Mouse (Mus musculus) ES-Bruce4 (cell line): ENCODE measurements around the gene E330034G19Rik. TPM values are rescaled to one million over a fixed set of nuclear protein-coding genes. Genes with fewer than 3 reads are reported as not detected.

Source experiments
- H3K27ac ChIP-seq: 2 replicates; pipeline ENCODE4 v1.5.1; 2012; ENCODE audit warnings: low read length, inconsistent platforms; ENCODE audit not compliant: insufficient read depth
- H3K27me3 ChIP-seq: 2 replicates; pipeline ENCODE4 v1.6.1; 2012; ENCODE audit warnings: mild to moderate bottlenecking, low read length, inconsistent platforms; ENCODE audit not compliant: control insufficient read depth, poor library complexity, insufficient read depth, severe bottlenecking
- H3K36me3 ChIP-seq: 2 replicates; pipeline ENCODE4 v1.6.1; 2012; ENCODE audit warnings: inconsistent platforms, mild to moderate bottlenecking, low read length, moderate library complexity; ENCODE audit not compliant: control insufficient read depth, poor library complexity, insufficient read depth, severe bottlenecking
- H3K4me1 ChIP-seq: one replicate; pipeline ENCODE4 v1.8.1; 2011; ENCODE audit warnings: low read length; ENCODE audit not compliant: control insufficient read depth, insufficient read depth
- H3K4me3 ChIP-seq: 2 replicates; pipeline ENCODE4 v1.5.1; 2011; ENCODE audit warnings: low read depth, mild to moderate bottlenecking, low read length
- H3K9ac ChIP-seq: 2 replicates; pipeline ENCODE4 v1.6.1; 2012; ENCODE audit warnings: low read depth, mild to moderate bottlenecking, inconsistent platforms; ENCODE audit not compliant: poor library complexity, severe bottlenecking
- H3K9me3 ChIP-seq: replicated peaks from 2 replicates; pipeline ENCODE4 v1.6.1; 2012; ENCODE audit warnings: mild to moderate bottlenecking, low read length, inconsistent platforms; ENCODE audit not compliant: control insufficient read depth, poor library complexity, insufficient read depth, severe bottlenecking
- CTCF ChIP-seq: IDR thresholded peaks from one replicate; pipeline ENCODE4 v1.8.1; 2011; ENCODE audit warnings: low read depth, low read length
- EP300 ChIP-seq: IDR thresholded peaks from 2 replicates; pipeline ENCODE4 v1.6.1; 2011; ENCODE audit warnings: low read depth, low read length; ENCODE audit not compliant: insufficient read depth
- POLR2A ChIP-seq: IDR thresholded peaks from one replicate; pipeline ENCODE4 v1.8.1; 2011; ENCODE audit warnings: low read length; ENCODE audit not compliant: insufficient read depth
- polyA plus RNA-seq: library from polyadenylated mRNA; stranded (reverse); fragments of >200 nt; gene quantifications from 2 replicates; pipeline ENCODE4 v1.2.4, GENCODE M21; 2011; ENCODE audit warnings: low read depth; ENCODE audit not compliant: missing spikeins, insufficient read depth, insufficient read length

Gene E330034G19Rik
- polyA plus RNA-seq, 1 experiment = not detected

DNA sequence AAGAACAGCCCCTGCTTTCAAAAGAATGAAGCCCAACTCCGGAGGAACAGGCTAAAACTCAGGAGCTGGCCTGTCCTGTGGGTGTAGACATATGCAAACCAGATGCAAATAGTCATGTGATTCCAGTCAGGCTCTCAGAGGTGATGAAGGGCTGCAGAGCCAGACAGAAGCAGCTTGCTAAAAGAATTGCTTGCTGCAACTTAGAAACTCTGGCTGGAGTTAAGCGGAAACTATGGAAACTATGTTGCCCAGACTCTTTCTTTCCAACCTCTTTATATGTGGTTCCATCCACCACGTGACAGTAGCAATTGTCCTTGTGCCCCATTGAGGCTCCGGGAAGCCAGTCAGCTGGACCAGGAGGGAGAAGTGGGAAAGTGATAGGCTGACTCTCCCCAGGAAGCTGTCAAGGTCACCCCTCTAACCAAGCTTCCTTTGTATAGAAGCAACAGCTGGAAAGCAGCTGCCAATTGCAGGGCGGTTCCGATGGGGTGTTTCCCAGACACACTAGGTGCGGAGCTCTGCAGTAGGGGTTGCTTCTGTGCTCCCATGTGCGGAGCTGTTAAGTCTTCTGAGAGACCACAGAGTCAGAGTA is 39.3 kb upstream of the E330034G19Rik start:
- H3K27me3 ChIP-seq = no peaks in the 10 kb centered on the region
- no peak overlapping the region for H3K4me3 ChIP-seq
- peaks cover 4% of the 10 kb centered on the region for H3K4me1 ChIP-seq
- no peaks in the 10 kb centered on the region for H3K9me3 ChIP-seq
- TF ChIP-seq CTCF (no peak), POLR2A (peak; percentile 8), EP300 (peak; percentile 93)
- H3K36me3 ChIP-seq = no peaks in the 10 kb centered on the region
- H3K27ac ChIP-seq = peak overlapping the region; percentile 97
- peak overlapping the region; percentile 23; the same call in 1 of the 2 replicates for H3K9ac ChIP-seq

DNA sequence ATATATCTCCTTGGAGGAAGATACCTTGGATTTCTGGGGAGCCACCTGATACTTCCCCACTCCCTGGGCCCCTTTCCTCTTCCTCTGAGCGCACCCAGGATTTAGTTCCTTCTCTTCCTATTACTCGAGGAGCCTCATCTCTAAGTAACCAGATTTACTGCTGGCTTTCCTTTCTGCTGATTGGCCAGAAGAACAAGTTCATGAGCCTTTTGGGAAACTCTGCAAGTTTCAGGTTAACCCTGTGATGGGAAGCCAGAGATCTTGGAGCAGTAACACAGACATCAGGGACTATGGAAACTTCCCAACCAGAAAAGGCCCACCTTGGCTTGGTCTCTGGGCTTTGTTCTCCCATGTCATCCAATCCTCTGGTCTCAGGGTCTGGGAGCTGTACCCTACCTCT is 37.1 kb upstream of the E330034G19Rik start:
- no peaks in the 10 kb centered on the region for H3K27me3 ChIP-seq
- H3K9me3 ChIP-seq = no peaks in the 10 kb centered on the region
- H3K36me3 ChIP-seq = no peaks in the 10 kb centered on the region
- no peak overlapping the region for H3K4me3 ChIP-seq
- no peak overlapping the region for H3K9ac ChIP-seq
- no peak overlapping the region for H3K27ac ChIP-seq
- H3K4me1 ChIP-seq = peaks cover 4% of the 10 kb centered on the region
- TF ChIP-seq POLR2A = no peak
- no peak for TF ChIP-seq CTCF
- no peak for TF ChIP-seq EP300

- H3K4me3 ChIP-seq = no peak overlapping the region
- H3K27ac ChIP-seq = no peak overlapping the region
- no peaks in the 10 kb centered on the region for H3K27me3 ChIP-seq
- H3K9ac ChIP-seq = no peak overlapping the region
- H3K9me3 ChIP-seq = no peaks in the 10 kb centered on the region
- no peaks in the 10 kb centered on the region for H3K4me1 ChIP-seq
- H3K36me3 ChIP-seq = no peaks in the 10 kb centered on the region
- TF ChIP-seq EP300 = no peak
- TF ChIP-seq POLR2A = no peak
- no peak for TF ChIP-seq CTCF
These were observed 32.6 kb upstream of the E330034G19Rik start for GRCm38 (mm10) chr14:24260391-24260790.

DNA sequence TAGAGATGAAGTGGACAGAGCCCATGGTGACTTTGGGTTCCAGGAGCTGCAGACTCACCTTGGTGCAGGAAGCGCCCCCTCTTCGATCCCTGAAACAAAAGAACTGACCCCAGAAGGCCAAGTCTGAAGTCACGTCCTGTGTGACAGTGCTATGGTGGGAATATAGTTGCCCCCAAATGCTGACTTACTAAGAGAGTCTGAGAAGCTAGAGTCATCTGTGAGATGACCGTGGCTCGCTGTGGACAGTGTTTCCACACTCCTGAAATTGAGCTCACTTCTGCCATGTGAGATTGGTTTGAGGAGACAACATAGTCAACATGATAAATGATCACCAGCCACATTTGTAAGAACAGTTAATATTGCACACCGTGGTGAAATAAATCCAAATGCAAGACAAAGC is 30.6 kb upstream of the E330034G19Rik start:
- Histone ChIP-seq H3K4me3 (no peak overlapping the region), H3K27me3 (no peaks in the 10 kb centered on the region), H3K4me1 (no peaks in the 10 kb centered on the region), H3K36me3 (no peaks in the 10 kb centered on the region), H3K9me3 (no peaks in the 10 kb centered on the region), H3K27ac (no peak overlapping the region), H3K9ac (no peak overlapping the region)
- TF ChIP-seq POLR2A (no peak), EP300 (no peak), CTCF (no peak)

DNA sequence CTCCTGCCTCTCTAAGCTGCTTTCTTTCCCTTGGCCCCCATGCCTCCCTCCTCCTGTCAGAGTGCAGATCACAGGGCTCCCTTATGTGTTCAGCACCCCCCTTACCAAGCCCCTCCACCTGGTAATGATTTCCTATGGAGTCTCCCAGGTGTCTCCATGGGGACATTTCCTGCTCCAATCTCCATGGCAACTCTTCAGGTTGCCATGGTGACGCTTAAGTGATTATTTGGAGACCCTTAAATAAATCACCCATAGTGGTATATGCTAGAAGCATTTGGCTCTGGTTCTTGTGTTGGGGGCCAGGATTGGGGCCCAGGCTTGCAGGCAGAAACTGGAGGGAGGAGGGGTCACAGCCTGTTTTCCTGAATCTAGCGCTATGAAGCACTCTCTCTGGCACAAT is 30.1 kb upstream of the E330034G19Rik start:
- Histone ChIP-seq H3K9me3 (no peaks in the 10 kb centered on the region), H3K4me3 (no peak overlapping the region), H3K36me3 (no peaks in the 10 kb centered on the region), H3K4me1 (no peaks in the 10 kb centered on the region), H3K27me3 (no peaks in the 10 kb centered on the region), H3K9ac (no peak overlapping the region), H3K27ac (no peak overlapping the region)
- TF ChIP-seq POLR2A (no peak), CTCF (no peak), EP300 (no peak)

- no peak overlapping the region for H3K9ac ChIP-seq
- no peaks in the 10 kb centered on the region for H3K4me1 ChIP-seq
- TF ChIP-seq EP300 (no peak), CTCF (no peak), POLR2A (no peak)
- H3K27ac ChIP-seq = no peak overlapping the region
- H3K27me3 ChIP-seq = no peaks in the 10 kb centered on the region
- no peaks in the 10 kb centered on the region for H3K36me3 ChIP-seq
- no peaks in the 10 kb centered on the region for H3K9me3 ChIP-seq
- H3K4me3 ChIP-seq = no peak overlapping the region
These were observed 23.4 kb upstream of the E330034G19Rik start for GRCm38 (mm10) chr14:24269571-24269970.
